Mouse (Mus musculus) MEL (cell line): ENCODE data around the gene Ctdsp2.

Source experiments
- CTCF ChIP-seq, 3 experiments: IDR thresholded peaks in 2 of 3; conservative IDR thresholded peaks in 1 of 3; 2 replicates each; pipeline ENCODE4 v1.5.1; 2011 to 2012; ENCODE audit warnings: low read length in 3 of 3, low read depth in 2 of 3, mild to moderate bottlenecking in 2 of 3, improper control_type of control experiment in 1 of 3, inconsistent platforms in 1 of 3, mixed read lengths in 1 of 3, moderate library complexity in 1 of 3; ENCODE audit not compliant: control insufficient read depth in 1 of 3, insufficient read depth in 1 of 3, poor library complexity in 1 of 3, severe bottlenecking in 1 of 3
- EP300 ChIP-seq, 2 experiments: IDR thresholded peaks; 2 replicates each; pipeline ENCODE4 v1.6.1; 2011; ENCODE audit warnings: improper control_type of control experiment in 2 of 2, low read length in 2 of 2, low read depth in 1 of 2, mild to moderate bottlenecking in 1 of 2
- GATA1 ChIP-seq: IDR thresholded peaks from 2 replicates; pipeline ENCODE4 v1.6.1; 2011; ENCODE audit warnings: low read depth, low read length, improper control_type of control experiment
- HCFC1 ChIP-seq: IDR thresholded peaks from 2 replicates; pipeline ENCODE4 v1.6.1; 2012; ENCODE audit warnings: low read depth, mild to moderate bottlenecking, inconsistent platforms, low read length, improper control_type of control experiment, moderate library complexity
- NRF1 ChIP-seq: IDR thresholded peaks from 2 replicates; pipeline ENCODE4 v1.6.1; 2014; ENCODE audit warnings: low read depth, mild to moderate bottlenecking, inconsistent platforms, low read length, improper control_type of control experiment, moderate library complexity; ENCODE audit not compliant: poor library complexity, insufficient read depth, severe bottlenecking
- POLR2A ChIP-seq, 2 experiments: IDR thresholded peaks; 2 replicates each; pipeline ENCODE4 v1.6.1; 2011 to 2012; ENCODE audit warnings: low read length in 2 of 2, mild to moderate bottlenecking in 2 of 2, control low read depth in 1 of 2, improper control_type of control experiment in 1 of 2, low read depth in 1 of 2, moderate library complexity in 1 of 2; ENCODE audit not compliant: control insufficient read depth in 1 of 2, insufficient read depth in 1 of 2, poor library complexity in 1 of 2
- ZC3H11A ChIP-seq: IDR thresholded peaks from 2 replicates; pipeline ENCODE4 v1.6.1; 2012; ENCODE audit warnings: low read depth, mild to moderate bottlenecking, inconsistent platforms, low read length, improper control_type of control experiment

GRCm38 (mm10) chr10:126930270-126931121 is 48.0 kb upstream of the Ctdsp2 start:
- TF ChIP-seq GATA1 = no peak
- TF ChIP-seq POLR2A (IDR thresholded peaks at IDR 0.05; ENCODE audit: control insufficient read depth in 1 of 2, insufficient read depth in 1 of 2, low read depth in 1 of 2, low read length in 2 of 2, poor library complexity in 1 of 2) = no peak
- no peak for TF ChIP-seq ZC3H11A
- no peak for TF ChIP-seq EP300 (IDR thresholded peaks at IDR 0.05; ENCODE audit: low read depth in 1 of 2, low read length in 2 of 2)
- TF ChIP-seq CTCF (IDR thresholded peaks at IDR 0.05 in 2 of 3, conservative IDR thresholded peaks at IDR 0.05 in 1 of 3; ENCODE audit: control insufficient read depth in 1 of 3, insufficient read depth in 1 of 3, low read depth in 2 of 3, low read length in 3 of 3, poor library complexity in 1 of 3, severe bottlenecking in 1 of 3) = no peak
- TF ChIP-seq HCFC1 = no peak
- no peak for TF ChIP-seq NRF1
